Mouse (Mus musculus) embryo, embryonic 11 days (tissue): ENCODE results near the gene Fcrls.

Experiments used
- DNase-seq: peaks from one replicate; pipeline ENCODE4 v3.0.0-alpha.2; 2015

Fcrls gene

GRCm38 (mm10) chr3:87263436-87263835 is at the start of gene Fcrls:
Fcrls (minus strand) TSS chr3:87263738.
- no peak for DNase-seq

DNA sequence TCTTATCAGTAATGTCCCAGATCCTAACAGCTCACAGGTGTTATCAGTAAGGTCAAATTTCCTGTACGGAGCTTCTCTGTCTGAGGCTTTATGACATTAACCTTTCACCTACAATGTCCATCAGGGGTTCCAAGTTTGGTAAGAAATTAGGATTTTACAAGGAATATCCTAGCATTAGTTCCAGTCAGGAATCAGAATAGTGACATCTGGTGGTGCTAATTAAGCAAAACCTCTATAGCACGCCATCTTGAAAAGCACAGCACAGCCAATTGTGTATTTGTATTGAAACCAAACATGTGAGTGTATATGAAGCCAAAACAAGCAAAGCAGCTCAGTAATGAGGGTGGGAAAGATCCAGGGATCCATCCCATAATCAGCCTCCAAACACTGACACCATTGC is 46.4 kb upstream of the Fcrls start:
- DNase-seq, result no peak

GRCm38 (mm10) chr3:87299901-87300300 is 36.4 kb upstream of the Fcrls start:
- no peak for DNase-seq

DNA sequence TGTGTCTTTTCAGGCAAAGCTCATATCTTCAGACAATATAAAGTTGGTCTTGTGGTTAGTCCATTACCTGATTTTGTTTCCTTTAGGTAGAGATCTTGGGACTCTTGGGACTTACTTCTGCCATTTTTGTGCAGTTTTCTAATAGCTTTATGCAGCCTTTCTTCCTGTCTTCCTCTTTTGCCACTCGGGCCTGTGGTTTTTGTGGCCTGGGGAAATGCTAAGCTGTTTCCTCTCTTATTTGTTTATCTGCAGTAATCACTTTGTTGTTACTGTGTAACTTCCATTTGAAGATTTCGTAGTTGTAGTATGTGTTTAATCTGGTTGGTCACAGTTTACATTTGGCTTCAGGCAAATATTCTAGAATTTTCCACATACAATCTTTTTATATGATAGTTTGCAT is 10.8 kb upstream of the Fcrls start:
- no peak for DNase-seq

- DNase-seq, result no peak
Measured at GRCm38 (mm10) chr3:87266581-87266980, 3.0 kb upstream of the Fcrls start.

DNA sequence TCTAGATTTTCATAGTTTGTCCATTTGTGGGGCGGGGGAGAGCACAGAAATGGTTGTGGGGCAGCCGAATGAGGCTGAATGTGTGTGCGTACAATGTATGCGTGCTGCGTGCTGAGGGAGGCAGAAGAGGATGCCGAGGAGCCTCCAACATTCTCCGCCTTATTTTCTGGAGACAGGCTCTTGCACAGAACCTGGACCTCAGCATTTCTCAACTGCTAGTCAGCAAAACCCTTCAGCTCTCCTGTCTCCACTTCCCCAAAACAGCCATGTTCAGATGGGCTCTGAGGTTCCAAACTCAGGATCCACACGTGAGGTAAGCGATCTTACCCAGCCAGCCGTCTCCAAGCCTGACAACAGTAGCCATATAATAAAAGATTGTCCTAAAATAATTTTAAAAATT is 8.3 kb downstream of the Fcrls start:
- no peak for DNase-seq

DNA sequence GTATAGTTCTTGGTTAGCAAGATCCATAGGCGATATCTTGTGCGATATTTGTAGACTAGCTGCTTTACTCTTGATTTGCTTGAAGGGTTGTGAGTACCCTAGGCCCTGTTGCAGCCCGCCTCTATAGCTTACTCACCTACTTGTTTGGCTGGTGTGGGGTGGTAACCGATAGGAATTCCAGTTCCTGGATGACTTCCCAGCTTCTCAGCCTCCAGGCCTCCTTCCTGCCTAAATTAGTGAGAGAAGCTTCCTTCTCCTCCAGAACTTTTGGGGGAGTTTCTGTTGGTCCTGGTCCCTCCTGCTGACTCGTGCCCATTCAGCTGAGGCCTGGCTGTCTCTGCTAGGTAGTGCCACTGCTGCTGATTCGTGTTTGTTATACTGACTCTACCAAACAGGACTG is 14.0 kb downstream of the Fcrls start:
- no peak for DNase-seq

- DNase-seq, result no peak
Measured at GRCm38 (mm10) chr3:87247292-87247691, 16.2 kb downstream of the Fcrls start.

DNA sequence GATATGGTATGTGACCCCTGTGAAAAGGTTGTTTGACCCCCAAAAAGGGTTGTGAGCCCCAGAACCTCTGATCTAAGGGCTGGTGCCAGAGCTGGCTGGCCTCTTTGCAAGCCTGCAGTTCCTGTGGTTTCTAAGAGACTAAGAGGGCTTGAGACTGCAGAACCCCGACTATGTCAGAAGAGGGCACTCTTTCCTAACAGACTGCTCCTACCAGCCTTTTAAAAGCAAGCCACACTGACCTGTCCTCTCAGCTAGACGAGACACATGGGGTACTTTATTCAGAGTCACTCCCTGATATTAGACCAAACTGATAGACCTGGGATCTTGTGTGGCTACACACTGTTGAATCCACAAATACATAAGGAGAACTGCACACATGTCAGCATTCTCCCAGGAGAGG is 19.9 kb downstream of the Fcrls start:
- DNase-seq, result peak; percentile 65

GRCm38 (mm10) chr3:87240909-87241308 is 22.6 kb downstream of the Fcrls start:
- no peak for DNase-seq

DNA sequence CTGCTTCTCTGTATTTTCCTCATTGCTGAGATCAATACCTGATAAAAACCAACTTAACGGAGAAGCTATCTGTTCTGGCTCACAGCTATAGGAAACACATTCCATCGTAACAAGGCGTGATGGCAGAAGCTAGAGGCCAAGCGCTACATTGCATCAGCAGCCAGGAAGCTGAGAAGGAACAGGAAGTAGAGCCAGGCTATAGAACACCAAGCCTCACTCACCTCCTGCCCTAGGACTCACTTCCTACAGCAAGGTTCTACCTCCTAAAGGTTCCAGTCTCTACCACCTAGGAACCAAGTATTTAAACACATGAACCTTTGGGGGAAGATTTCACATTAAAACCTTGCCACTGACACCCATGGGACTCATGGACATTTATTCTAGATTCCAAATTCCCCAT is 39.9 kb downstream of the Fcrls start:
- DNase-seq, result no peak

DNA sequence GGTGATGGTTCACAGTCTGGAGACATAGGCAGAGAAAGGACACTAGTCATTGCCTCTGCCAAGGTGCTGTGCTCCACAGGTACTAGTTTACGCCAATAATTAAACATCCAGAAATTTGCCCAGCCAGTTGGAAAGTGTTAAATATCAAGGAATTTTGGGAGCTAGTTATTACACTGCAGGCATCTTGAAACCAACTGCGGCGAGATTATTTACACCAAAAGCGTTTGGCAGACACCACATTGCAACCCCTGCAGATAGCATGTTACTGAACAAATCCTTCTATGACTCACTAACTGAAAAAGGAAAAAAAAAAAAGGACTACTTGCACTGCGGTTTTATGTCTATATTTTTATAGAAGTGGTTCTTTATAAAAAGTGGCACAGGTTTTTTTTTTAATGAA is 41.2 kb downstream of the Fcrls start:
- DNase-seq, result no peak

- no peak for DNase-seq
Measured at GRCm38 (mm10) chr3:87215176-87215575, 48.4 kb downstream of the Fcrls start.

DNA sequence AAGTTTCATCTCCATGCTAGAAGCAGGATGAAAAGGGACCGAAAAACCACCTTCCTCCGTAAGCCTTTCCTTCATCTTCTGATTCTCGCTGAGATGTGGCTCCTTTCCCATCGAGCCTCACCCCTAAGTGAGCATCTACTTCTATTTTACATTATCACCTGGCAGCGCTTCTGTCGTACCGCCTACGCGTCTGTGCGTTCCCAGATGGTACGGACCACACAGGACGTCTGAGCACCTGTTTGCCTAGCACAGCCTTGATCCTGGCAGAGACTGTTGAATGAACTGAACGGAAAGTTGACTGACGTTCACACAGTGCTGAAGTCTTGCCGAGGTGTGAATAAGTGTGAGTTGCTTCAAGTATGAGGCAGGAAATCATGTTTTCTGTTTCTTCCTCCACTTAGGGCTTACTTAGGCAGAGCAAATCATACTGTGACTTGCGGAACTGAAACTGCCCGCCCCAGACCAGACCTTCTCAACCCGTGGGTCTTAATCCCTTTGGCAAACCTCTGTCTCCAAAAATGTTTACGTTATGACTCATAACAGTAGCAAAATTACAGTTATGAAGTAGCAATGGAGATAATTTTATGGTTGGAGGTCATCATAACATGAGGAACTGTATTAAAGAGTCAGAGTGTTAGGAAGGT is 49.2 kb downstream of the Fcrls start:
- DNase-seq, result no peak

DNA sequence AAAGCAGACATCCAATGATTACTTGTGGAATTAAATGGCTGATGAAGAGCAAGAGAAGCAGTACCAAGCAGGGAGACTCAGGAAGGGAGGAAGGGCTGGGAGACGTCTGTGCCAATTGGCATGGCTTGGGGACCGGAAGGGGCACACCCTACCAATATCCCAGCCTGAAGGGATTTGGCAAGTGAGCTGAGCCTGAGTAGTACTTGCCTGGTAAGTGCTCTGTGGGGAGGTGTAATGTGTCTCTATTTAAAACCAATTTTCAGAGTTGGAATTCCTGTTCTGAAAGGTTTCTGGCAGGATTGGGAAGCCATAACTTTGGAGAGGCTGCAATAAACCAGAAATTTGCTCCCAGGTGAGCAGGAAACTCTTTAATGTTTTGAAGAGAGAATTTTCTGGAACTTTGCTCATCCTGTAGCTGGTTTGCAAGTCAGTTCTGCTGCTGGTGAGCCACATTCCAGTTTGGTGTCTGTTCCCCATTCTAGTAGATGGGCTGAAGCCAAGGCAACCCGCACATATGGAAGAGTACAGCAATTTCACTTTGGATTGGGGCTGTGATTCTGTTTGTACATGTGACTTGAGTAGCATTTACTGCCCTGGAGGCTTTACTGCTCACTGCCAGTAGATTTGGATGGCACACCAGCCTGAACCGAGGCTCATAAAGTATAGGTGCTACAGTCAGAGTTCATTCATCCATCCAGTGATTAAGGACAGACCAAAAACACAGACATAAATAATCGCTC is 57.0 kb downstream of the Fcrls start:
- DNase-seq, result no peak
